Mouse (Mus musculus) midbrain, embryonic 12.5 days (tissue): ENCODE results near the gene Ercc6. TPM values are rescaled to one million over a fixed set of nuclear protein-coding genes. Genes with fewer than 3 reads are reported as not detected.
A peak's percentile ranks its signal among the peaks of the same experiment; 100 is the strongest.

Source experiments
- ATAC-seq: fragments of 200-750 bp; cut with Nextera tagmentation; 2 replicates; pipeline ENCODE4 v1.8.0; 2017; ENCODE audit warnings: low read depth, moderate TSS enrichment, moderate library complexity; ENCODE audit not compliant: low FRiP score
- H3K27ac ChIP-seq: fragments of 300-500 bp; sonication (generic); replicated peaks from 2 replicates; pipeline ENCODE4 v1.5.1; 2016; ENCODE audit warnings: mild to moderate bottlenecking
- H3K27me3 ChIP-seq: fragments of 300-500 bp; sonication (generic); 2 replicates; pipeline ENCODE4 v1.6.1; 2016; ENCODE audit warnings: mild to moderate bottlenecking
- H3K36me3 ChIP-seq: fragments of 300-500 bp; sonication (generic); 2 replicates; pipeline ENCODE4 v1.6.1; 2016
- H3K4me1 ChIP-seq: fragments of 300-500 bp; sonication (generic); 2 replicates; pipeline ENCODE4 v1.6.1; 2016
- H3K4me2 ChIP-seq: fragments of 300-500 bp; sonication (generic); replicated peaks from 2 replicates; pipeline ENCODE4 v1.6.1; 2016; ENCODE audit warnings: mild to moderate bottlenecking, moderate library complexity
- H3K4me3 ChIP-seq: fragments of 300-500 bp; sonication (generic); 2 replicates; pipeline ENCODE4 v1.5.1; 2016; ENCODE audit warnings: mild to moderate bottlenecking
- H3K9ac ChIP-seq: fragments of 300-500 bp; sonication (generic); replicated peaks from 2 replicates; pipeline ENCODE4 v1.6.1; 2016; ENCODE audit warnings: mild to moderate bottlenecking, moderate library complexity
- H3K9me3 ChIP-seq: fragments of 300-500 bp; sonication (generic); 2 replicates; pipeline ENCODE4 v1.6.1; 2016; ENCODE audit warnings: mild to moderate bottlenecking
- WGBS: fragments of 180-500 bp; shearing (Covaris S2); methylation state at CpG from one replicate; pipeline ENCODE4 v1.1.7; 2016; 5-methylcytosine and 5-hydroxymethylcytosine counted together
- polyA plus RNA-seq: library from polyadenylated mRNA; unstranded; fragments of >200 nt; fragmentation: Nextera tagmentation; extraction: Ambion mirVana; gene quantifications from 2 replicates; pipeline ENCODE4 v1.2.1, GENCODE M21; 2016

The Ercc6 gene
- polyA plus RNA-seq, 1 experiment from 2014 or later = 35.6 TPM

GRCm38 (mm10) chr14:32524071-32524470, 10.8 kb downstream of the Ercc6 start:
- Histone ChIP-seq H3K9ac (no peak overlapping the region), H3K27me3 (no peaks in the 10 kb centered on the region), H3K4me2 (no peak overlapping the region), H3K4me3 (no peak overlapping the region), H3K36me3 (peaks cover 61% of the 10 kb centered on the region), H3K9me3 (no peaks in the 10 kb centered on the region), H3K27ac (no peak overlapping the region), H3K4me1 (no peaks in the 10 kb centered on the region)
- ATAC-seq = no peak
- WGBS = 87% methylated on average over 1 of the region's 1 CpGs

DNA sequence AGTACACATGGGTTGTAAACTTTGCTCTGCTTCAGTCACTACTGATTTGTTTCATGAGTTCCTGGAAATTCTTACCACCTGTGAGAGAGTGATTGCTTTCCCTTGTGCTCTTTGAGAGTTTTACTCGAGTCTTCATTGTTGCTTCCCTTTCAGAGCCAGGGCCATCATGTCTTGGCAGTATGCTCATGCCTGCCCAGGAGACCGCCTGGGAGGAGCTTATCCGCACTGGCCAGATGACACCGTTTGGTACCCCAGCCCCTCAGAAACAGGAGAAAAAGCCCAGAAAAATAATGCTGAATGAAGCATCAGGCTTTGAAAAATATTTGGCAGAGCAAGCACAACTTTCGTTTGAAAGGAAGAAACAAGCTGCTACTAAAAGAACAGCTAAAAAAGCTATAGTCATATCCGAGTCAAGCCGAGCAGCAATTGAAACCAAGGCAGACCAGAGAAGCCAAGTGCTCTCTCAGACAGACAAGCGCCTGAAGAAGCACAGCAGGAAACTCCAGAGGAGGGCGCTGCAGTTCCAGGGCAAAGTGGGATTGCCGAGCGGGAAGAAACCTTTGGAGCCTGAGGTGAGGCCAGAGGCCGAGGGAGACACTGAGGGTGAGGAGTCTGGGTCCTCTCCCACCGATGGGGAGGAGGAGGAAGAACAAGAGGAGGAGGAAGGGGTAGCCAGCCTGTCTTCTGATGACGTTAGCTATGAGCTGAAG, 12.8 kb downstream of the Ercc6 start:
- Histone ChIP-seq H3K9ac (no peak overlapping the region), H3K27ac (no peak overlapping the region), H3K4me1 (no peaks in the 10 kb centered on the region), H3K36me3 (peaks cover 44% of the 10 kb centered on the region), H3K27me3 (no peaks in the 10 kb centered on the region), H3K4me2 (no peak overlapping the region), H3K4me3 (no peak overlapping the region), H3K9me3 (no peaks in the 10 kb centered on the region)
- WGBS = 74% methylated on average over 14 of the region's 14 CpGs
- no peak for ATAC-seq

- Histone ChIP-seq H3K9ac (no peak overlapping the region), H3K36me3 (peaks cover 33% of the 10 kb centered on the region), H3K4me1 (peaks cover 8% of the 10 kb centered on the region; the same call in 1 of the 2 replicates), H3K4me3 (no peak overlapping the region), H3K4me2 (no peak overlapping the region), H3K27ac (no peak overlapping the region), H3K27me3 (no peaks in the 10 kb centered on the region), H3K9me3 (no peaks in the 10 kb centered on the region)
- ATAC-seq = no peak
- WGBS = 94% methylated on average over 9 of the region's 9 CpGs
These were observed 13.9 kb downstream of the Ercc6 start for GRCm38 (mm10) chr14:32527211-32527610.

DNA sequence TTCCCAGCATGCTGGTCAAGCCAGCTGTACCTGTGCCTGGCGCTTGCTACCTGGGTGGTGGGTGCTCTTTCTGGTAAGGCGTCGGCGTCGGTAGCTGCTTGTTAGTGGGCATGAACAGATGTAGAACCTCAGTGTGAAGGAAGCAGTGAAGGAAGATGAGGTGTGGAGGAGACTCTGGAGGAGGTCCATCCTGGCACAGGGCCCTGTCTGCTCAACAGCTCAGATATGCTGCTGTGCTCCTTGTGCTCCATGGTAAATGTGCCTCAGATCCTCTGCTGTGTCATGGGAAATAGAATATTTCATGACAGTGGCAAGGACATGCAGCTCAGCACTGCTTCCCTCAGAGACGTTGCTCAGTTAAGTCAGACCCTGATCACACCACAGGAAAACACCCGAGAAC, 15.7 kb downstream of the Ercc6 start:
- no peak overlapping the region for H3K27ac ChIP-seq
- no peaks in the 10 kb centered on the region for H3K9me3 ChIP-seq
- H3K4me3 ChIP-seq = no peak overlapping the region
- WGBS = 92% methylated on average over 7 of the region's 7 CpGs
- no peak overlapping the region for H3K4me2 ChIP-seq
- H3K36me3 ChIP-seq = peaks cover 36% of the 10 kb centered on the region
- H3K4me1 ChIP-seq = peaks cover 15% of the 10 kb centered on the region
- H3K9ac ChIP-seq = no peak overlapping the region
- ATAC-seq = no peak
- no peaks in the 10 kb centered on the region for H3K27me3 ChIP-seq

DNA sequence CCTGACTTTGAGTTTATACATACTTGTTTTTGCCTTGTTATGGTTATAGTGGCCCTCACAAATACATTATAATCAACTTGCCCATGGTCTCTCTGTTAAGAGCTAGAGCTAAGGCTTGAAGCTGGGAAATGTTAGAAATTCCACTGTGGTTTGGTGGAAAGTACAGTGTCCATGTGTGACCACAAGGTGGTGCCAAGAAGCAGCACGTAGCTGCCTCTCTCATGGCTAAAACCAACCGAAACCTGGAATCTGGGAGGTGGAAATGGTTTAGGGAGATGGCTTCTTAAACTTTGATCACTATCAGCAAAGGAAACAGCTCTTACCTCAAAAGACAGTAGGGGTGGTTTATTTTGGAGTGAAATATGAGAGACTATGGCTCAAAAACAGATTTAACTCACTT, 17.6 kb downstream of the Ercc6 start:
- ATAC-seq = no peak
- Histone ChIP-seq H3K4me1 (peaks cover 15% of the 10 kb centered on the region), H3K27me3 (no peaks in the 10 kb centered on the region), H3K9me3 (no peaks in the 10 kb centered on the region), H3K9ac (no peak overlapping the region), H3K4me2 (no peak overlapping the region), H3K4me3 (no peak overlapping the region), H3K27ac (no peak overlapping the region), H3K36me3 (peaks cover 35% of the 10 kb centered on the region)
- 12% methylated on average over 2 of the region's 2 CpGs for WGBS

DNA sequence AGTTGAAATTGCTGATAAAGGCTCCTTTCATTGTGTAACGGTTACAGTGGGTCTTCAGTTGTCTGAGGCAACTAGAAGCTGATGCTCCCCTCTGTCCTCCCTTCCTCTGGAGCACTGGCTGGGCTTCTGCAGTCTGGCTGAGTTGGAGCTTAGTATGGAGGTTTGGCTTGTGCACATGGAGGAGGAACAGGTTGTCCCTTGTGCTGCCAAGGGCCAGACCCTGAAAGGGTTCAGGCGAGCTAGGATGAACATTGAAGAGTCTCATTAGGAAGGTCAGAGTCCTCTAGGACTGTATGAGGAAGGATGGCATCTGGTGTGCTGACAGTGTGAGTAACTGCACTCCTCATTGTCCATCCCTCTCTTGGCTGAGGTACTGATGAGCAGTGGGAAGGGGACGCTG, 18.1 kb downstream of the Ercc6 start:
- no peak overlapping the region for H3K4me3 ChIP-seq
- no peaks in the 10 kb centered on the region for H3K9me3 ChIP-seq
- peaks cover 15% of the 10 kb centered on the region for H3K4me1 ChIP-seq
- ATAC-seq = no peak
- H3K9ac ChIP-seq = no peak overlapping the region
- no peaks in the 10 kb centered on the region for H3K27me3 ChIP-seq
- no peak overlapping the region for H3K4me2 ChIP-seq
- 76% methylated on average over 3 of the region's 3 CpGs for WGBS
- peaks cover 30% of the 10 kb centered on the region for H3K36me3 ChIP-seq
- H3K27ac ChIP-seq = no peak overlapping the region

GRCm38 (mm10) chr14:32532381-32533147, 19.2 kb downstream of the Ercc6 start:
- 70% methylated on average over 7 of the region's 7 CpGs for whole genome bisulfite sequencing
- Histone ChIP-seq H3K4me1 (peaks cover 15% of the 10 kb centered on the region), H3K36me3 (peaks cover 20% of the 10 kb centered on the region), H3K4me3 (no peak overlapping the region), H3K27ac (0 out of 2 replicates have a peak overlapping the region, but pooled peaks have one; percentile 30), H3K27me3 (no peaks in the 10 kb centered on the region), H3K9ac (no peak overlapping the region), H3K9me3 (no peaks in the 10 kb centered on the region), H3K4me2 (no peak overlapping the region)
- no peak for ATAC-seq

- H3K27ac ChIP-seq = no peak overlapping the region
- H3K4me3 ChIP-seq = no peak overlapping the region
- H3K4me1 ChIP-seq = peaks cover 15% of the 10 kb centered on the region
- no peak overlapping the region for H3K9ac ChIP-seq
- H3K27me3 ChIP-seq = no peaks in the 10 kb centered on the region
- no peak for ATAC-seq
- WGBS = 82% methylated on average over 3 of the region's 3 CpGs
- H3K4me2 ChIP-seq = no peak overlapping the region
- peaks cover 22% of the 10 kb centered on the region for H3K36me3 ChIP-seq
- H3K9me3 ChIP-seq = no peaks in the 10 kb centered on the region
These were observed 19.8 kb downstream of the Ercc6 start for GRCm38 (mm10) chr14:32533148-32533520.

DNA sequence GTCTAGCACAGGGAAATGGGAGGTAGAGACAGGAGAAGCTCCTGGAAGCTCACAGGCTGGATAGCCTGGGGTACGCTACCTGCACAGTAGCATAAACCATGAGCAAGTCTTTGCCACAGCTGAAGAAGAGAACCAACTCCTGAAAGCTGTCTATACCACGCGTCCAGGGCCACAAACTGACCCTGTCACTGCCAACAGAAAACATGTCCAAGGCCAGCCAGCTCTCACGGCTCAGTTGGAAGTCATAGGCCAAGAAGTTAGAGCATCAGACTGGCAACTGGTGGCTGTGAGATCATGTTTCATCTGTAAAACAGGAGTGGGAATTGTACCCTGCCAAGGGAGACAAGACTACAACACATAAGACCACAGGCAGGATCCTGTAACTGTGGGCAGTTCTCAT, 20.3 kb downstream of the Ercc6 start:
- H3K9ac ChIP-seq = no peak overlapping the region
- H3K4me2 ChIP-seq = no peak overlapping the region
- H3K27me3 ChIP-seq = no peaks in the 10 kb centered on the region
- H3K4me1 ChIP-seq = peaks cover 15% of the 10 kb centered on the region
- H3K4me3 ChIP-seq = no peak overlapping the region
- peaks cover 26% of the 10 kb centered on the region for H3K36me3 ChIP-seq
- 85% methylated on average over 4 of the region's 4 CpGs for WGBS
- H3K27ac ChIP-seq = no peak overlapping the region
- H3K9me3 ChIP-seq = no peaks in the 10 kb centered on the region
- ATAC-seq = no peak

GRCm38 (mm10) chr14:32534137-32534536, 20.8 kb downstream of the Ercc6 start:
- H3K9me3 ChIP-seq = no peaks in the 10 kb centered on the region
- WGBS = 72% methylated on average over 5 of the region's 5 CpGs
- no peaks in the 10 kb centered on the region for H3K27me3 ChIP-seq
- no peak overlapping the region for H3K4me2 ChIP-seq
- no peak overlapping the region for H3K4me3 ChIP-seq
- H3K9ac ChIP-seq = no peak overlapping the region
- H3K4me1 ChIP-seq = peaks cover 15% of the 10 kb centered on the region
- H3K27ac ChIP-seq = no peak overlapping the region
- ATAC-seq = no peak
- H3K36me3 ChIP-seq = peaks cover 22% of the 10 kb centered on the region

DNA sequence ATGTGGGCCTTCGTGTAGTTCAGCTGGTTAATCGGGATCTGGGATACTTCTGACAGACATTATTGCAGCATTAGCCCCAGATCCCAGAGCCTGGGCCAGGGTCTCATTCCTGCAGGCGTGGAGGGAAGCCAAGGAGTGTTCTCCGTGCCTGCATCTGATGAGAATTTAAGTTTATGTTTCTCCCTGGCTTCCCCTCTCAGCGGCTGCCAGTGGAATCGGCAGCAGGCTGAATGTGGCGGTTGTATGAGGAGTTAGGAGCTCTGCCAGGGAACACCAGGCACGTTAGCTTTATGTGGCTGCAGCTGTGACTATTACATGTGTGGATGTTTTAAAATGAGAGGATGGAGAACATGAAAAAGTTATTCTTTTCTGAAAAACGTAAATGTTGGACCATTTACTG, 23.4 kb downstream of the Ercc6 start:
- no peak overlapping the region for H3K27ac ChIP-seq
- no peak for ATAC-seq
- H3K36me3 ChIP-seq = peaks cover 21% of the 10 kb centered on the region
- no peak overlapping the region for H3K4me2 ChIP-seq
- H3K9me3 ChIP-seq = no peaks in the 10 kb centered on the region
- H3K4me3 ChIP-seq = no peak overlapping the region
- 86% methylated on average over 9 of the region's 9 CpGs for WGBS
- no peak overlapping the region for H3K9ac ChIP-seq
- no peaks in the 10 kb centered on the region for H3K27me3 ChIP-seq
- H3K4me1 ChIP-seq = peaks cover 9% of the 10 kb centered on the region

DNA sequence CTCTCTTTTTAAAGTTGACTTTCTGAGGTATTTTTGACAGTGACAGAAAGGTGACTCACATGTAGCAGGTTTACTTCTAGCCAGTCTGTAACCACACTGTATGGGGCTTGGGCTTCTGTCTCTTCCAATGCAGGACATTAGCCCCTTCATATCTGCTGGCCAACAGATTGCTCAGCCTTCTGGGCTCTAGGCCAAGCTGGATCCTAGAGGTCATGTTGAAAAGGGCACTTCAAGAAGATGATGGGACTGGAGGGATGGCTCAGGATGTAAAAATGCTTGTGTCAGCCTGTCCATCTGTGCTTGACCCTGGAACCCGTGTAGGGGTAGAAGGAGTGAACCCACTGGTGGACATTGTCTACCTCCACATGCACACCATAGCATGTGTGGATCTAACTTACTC, 24.8 kb downstream of the Ercc6 start:
- H3K27ac ChIP-seq = no peak overlapping the region
- H3K9ac ChIP-seq = no peak overlapping the region; the same call in 1 of the 2 replicates
- no peaks in the 10 kb centered on the region for H3K9me3 ChIP-seq
- no peaks in the 10 kb centered on the region for H3K27me3 ChIP-seq
- H3K4me3 ChIP-seq = no peak overlapping the region
- no peak for ATAC-seq
- WGBS = 94% methylated on average over 1 of the region's 1 CpGs
- H3K4me1 ChIP-seq = no peaks in the 10 kb centered on the region
- H3K36me3 ChIP-seq = peaks cover 33% of the 10 kb centered on the region
- no peak overlapping the region for H3K4me2 ChIP-seq
